Comparison of ENCODE assay signal across 8 mouse cellular contexts in the genomic region with DNA sequence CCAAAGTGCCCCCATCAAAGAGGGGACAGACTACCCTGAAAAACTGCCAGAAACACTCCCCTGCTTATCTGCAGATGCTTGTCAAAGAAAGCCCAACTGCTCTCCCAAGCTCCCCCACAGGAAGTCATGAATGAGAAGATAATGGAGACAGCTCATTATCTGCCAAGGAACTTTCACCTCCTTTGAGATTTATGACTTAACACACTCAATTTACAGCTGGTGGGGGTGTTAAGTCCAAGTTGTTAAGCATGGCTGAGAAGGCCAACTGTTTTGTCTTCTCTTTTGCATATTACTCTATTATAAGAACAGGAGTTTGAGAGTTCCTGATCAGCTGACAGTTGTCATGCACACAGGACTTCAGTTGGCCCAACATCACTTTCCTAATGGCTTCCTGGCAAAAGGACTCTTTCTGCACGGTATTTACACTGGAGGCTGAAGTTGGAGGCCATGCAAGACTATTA.
DNase-seq lines count a peak whose midpoint lies in the region; ATAC-seq and TF ChIP-seq lines count a peak whose summit lies in the region.

No protein-coding gene starts in this region.

- H3K27ac ChIP-seq in heart, postnatal 0 days (ENCODE audit: low read depth) = no peak overlapping the region
- no peak overlapping the region for H3K27ac ChIP-seq in heart, embryonic 10.5 days
- peak overlapping the region; percentile 80; the same call in 1 of the 2 replicates for H3K27ac ChIP-seq in kidney, embryonic 15.5 days
- peak overlapping the region; percentile 58; the same call in 1 of the 2 replicates for H3K27ac ChIP-seq in midbrain, embryonic 14.5 days (replicated peaks; ENCODE audit: low read depth, low read length)

- TF ChIP-seq CTCF in heart, postnatal 0 days (IDR thresholded peaks at IDR 0.05; ENCODE audit: low read depth) = no peak

- H3K9me3 ChIP-seq in heart, postnatal 0 days (replicated peaks; ENCODE audit: control insufficient read depth, low read length) = no peaks in the 10 kb centered on the region
- H3K9me3 ChIP-seq in heart, embryonic 10.5 days = no peaks in the 10 kb centered on the region
- no peaks in the 10 kb centered on the region for H3K9me3 ChIP-seq in kidney, embryonic 15.5 days (replicated peaks)
- no peaks in the 10 kb centered on the region for H3K9me3 ChIP-seq in midbrain, embryonic 14.5 days (ENCODE audit: control insufficient read depth, low read length)

- H3K9ac ChIP-seq in heart, postnatal 0 days (replicated peaks; ENCODE audit: low read depth, low read length) = no peak overlapping the region
- no peak overlapping the region for H3K9ac ChIP-seq in kidney, embryonic 15.5 days
- H3K9ac ChIP-seq in midbrain, embryonic 14.5 days (replicated peaks; ENCODE audit: low read length) = no peak overlapping the region

- DNase-seq in heart, postnatal 0 days (ENCODE audit: low spot score) = peak; percentile 22
- DNase-seq in heart, embryonic 10.5 days (ENCODE audit: low spot score) = no peak
- peak; percentile 54 for DNase-seq in embryo, embryonic 10 days (ENCODE audit: low spot score)
- peak; percentile 53 for DNase-seq in midbrain, embryonic 14.5 days
- DNase-seq in urinary bladder, postnatal 10 days (ENCODE audit: low spot score) = no peak
- no peak for DNase-seq in urinary bladder, adult 18-20 months (ENCODE audit: low spot score in 2 of 2)
- DNase-seq in urinary bladder, postnatal 14 days (ENCODE audit: low spot score) = no peak

- WGBS in heart, postnatal 0 days = 3% methylated on average over 1 of the region's 1 CpGs
- WGBS in heart, embryonic 10.5 days = 21% methylated on average over 1 of the region's 1 CpGs
- 5% methylated on average over 1 of the region's 1 CpGs for WGBS in kidney, embryonic 15.5 days
- WGBS in midbrain, embryonic 14.5 days = 24% methylated on average over 1 of the region's 1 CpGs

- peaks cover 16% of the 10 kb centered on the region for H3K4me1 ChIP-seq in heart, postnatal 0 days (ENCODE audit: control insufficient read depth, insufficient read depth)
- H3K4me1 ChIP-seq in heart, embryonic 10.5 days = peaks cover 16% of the 10 kb centered on the region
- peaks cover 30% of the 10 kb centered on the region for H3K4me1 ChIP-seq in kidney, embryonic 15.5 days
- peaks cover 32% of the 10 kb centered on the region for H3K4me1 ChIP-seq in midbrain, embryonic 14.5 days (ENCODE audit: control insufficient read depth, insufficient read depth, low read length)

- no peaks in the 10 kb centered on the region for H3K36me3 ChIP-seq in heart, postnatal 0 days (replicated peaks; ENCODE audit: control insufficient read depth, insufficient read depth, low read length)
- no peaks in the 10 kb centered on the region for H3K36me3 ChIP-seq in heart, embryonic 10.5 days
- H3K36me3 ChIP-seq in kidney, embryonic 15.5 days = no peaks in the 10 kb centered on the region
- H3K36me3 ChIP-seq in midbrain, embryonic 14.5 days (ENCODE audit: control insufficient read depth, insufficient read depth, low read length) = no peaks in the 10 kb centered on the region

- peak; percentile 47 for ATAC-seq in heart, postnatal 0 days (ENCODE audit: insufficient read depth, low read depth)
- ATAC-seq in kidney, embryonic 15.5 days (replicated peaks; ENCODE audit: low FRiP score) = peak; percentile 73
- peak; percentile 44 for ATAC-seq in midbrain, embryonic 14.5 days (ENCODE audit: low FRiP score, low TSS enrichment)

- no peak overlapping the region for H3K4me3 ChIP-seq in heart, postnatal 0 days (ENCODE audit: low read depth, low read length)
- no peak overlapping the region for H3K4me3 ChIP-seq in heart, embryonic 10.5 days
- H3K4me3 ChIP-seq in kidney, embryonic 15.5 days (replicated peaks) = no peak overlapping the region
- H3K4me3 ChIP-seq in midbrain, embryonic 14.5 days (replicated peaks; ENCODE audit: low read depth, low read length) = no peak overlapping the region

- peak; percentile 61; the same call in 1 of the 2 replicates for TF ChIP-seq EP300 in heart, postnatal 0 days (IDR thresholded peaks at IDR 0.05; ENCODE audit: low read depth)

- no peak overlapping the region for H3K4me2 ChIP-seq in heart, postnatal 0 days (ENCODE audit: low read depth, low read length)
- H3K4me2 ChIP-seq in kidney, embryonic 15.5 days = peak overlapping the region; percentile 40; the same call in 1 of the 2 replicates
- no peak overlapping the region for H3K4me2 ChIP-seq in midbrain, embryonic 14.5 days (ENCODE audit: low read length)

- no peaks in the 10 kb centered on the region for H3K27me3 ChIP-seq in heart, postnatal 0 days (ENCODE audit: control insufficient read depth, insufficient read depth, low read length)
- no peaks in the 10 kb centered on the region for H3K27me3 ChIP-seq in heart, embryonic 10.5 days (ENCODE audit: insufficient read depth, poor library complexity, severe bottlenecking)
- H3K27me3 ChIP-seq in kidney, embryonic 15.5 days = no peaks in the 10 kb centered on the region
- H3K27me3 ChIP-seq in midbrain, embryonic 14.5 days (ENCODE audit: control insufficient read depth, insufficient read depth, low read length) = no peaks in the 10 kb centered on the region

Comparison
In these comparisons a context has a peak if more than half of its experiments do, and no peak if none do; other contexts are left out.
1. DNase-seq: peak in heart, postnatal 0 days (single experiment), embryo, embryonic 10 days (single experiment) and midbrain, embryonic 14.5 days (single experiment); none in heart, embryonic 10.5 days (single experiment), urinary bladder, postnatal 10 days (single experiment), urinary bladder, adult 18-20 months (0 of 2) and urinary bladder, postnatal 14 days (single experiment).
2. H3K27ac ChIP-seq: peak in kidney, embryonic 15.5 days (single experiment) and midbrain, embryonic 14.5 days (single experiment); none in heart, postnatal 0 days (single experiment) and heart, embryonic 10.5 days (single experiment).
3. Peak in every context shown above with its lines, with median percentiles within 50 percentile points of each other: ATAC-seq.